Mouse (Mus musculus) stomach, postnatal 0 days (tissue): ENCODE results near the gene Tagln2.

ENCODE experiments used
- CTCF ChIP-seq: IDR thresholded peaks from 2 replicates; pipeline ENCODE4 v1.5.1; 2016; ENCODE audit warnings: antibody characterized with exemption, low read depth, mild to moderate bottlenecking, moderate library complexity
- EP300 ChIP-seq: optimal IDR thresholded peaks from 2 replicates; pipeline ENCODE3; 2016; ENCODE audit warnings: antibody characterized with exemption

GRCm38 (mm10) chr1:172548501-172548900 lies 48.7 kb downstream of the Tagln2 start:
- TF ChIP-seq CTCF (no peak), EP300 (no peak)
